Mouse (Mus musculus) cerebellum, adult 11 months (tissue): ENCODE data around the gene Itga10.
A peak's percentile ranks its signal among the peaks of the same experiment; 100 is the strongest.
"Not testable (repeated sequence)": the region's sequence is repeated elsewhere in the genome, so short reads cannot be mapped to it uniquely, and the experiment has no call there.

Source experiments
- DNase-seq: peaks from one replicate; pipeline ENCODE4 v3.0.0; 2022

Itga10 gene

DNA sequence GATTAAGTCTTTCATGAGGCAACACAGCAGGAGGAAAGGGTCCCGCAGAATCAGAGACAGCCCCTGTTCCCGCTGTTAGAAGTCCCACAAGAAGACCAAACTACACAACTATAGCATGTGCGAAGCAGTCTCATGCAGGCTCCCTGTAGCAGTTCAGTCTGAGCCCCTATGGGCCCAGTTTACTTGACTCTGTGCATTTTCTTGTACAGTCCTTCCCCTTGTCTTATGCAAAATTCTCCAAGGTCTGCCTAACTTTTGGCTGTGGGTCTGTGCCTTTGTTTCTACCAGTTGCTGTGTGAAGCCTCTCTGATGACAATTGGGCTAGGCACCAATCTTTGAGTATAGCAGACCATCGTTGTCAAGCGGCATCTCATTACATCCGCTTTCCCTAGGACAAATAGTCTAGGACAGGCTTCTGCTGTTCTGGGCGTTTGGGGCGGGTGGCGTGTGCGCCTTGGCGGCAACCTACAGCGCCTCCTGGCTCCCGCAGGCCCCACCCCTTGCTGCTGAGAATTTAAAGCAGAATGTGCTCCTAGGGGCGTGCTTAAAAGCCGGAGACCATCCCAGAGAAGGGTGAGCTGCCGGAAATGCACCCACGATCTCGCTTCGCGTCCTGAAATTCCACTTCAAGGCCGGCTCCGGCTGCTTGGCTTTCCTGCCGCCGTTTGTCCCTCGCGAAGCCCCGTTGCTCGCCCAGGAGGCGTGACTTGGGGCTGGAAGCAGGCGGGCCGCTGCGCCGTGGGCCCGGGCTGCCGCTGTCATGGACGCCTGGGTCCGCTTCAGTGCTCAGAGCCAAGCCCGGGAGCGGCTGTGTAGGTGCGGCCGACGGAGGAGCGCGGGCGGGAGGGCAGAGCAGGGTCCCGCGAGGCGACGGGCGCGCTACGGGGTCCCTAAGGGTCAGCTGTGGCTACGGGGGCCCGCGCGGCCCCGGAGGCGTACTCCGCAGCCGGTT, 10.2 kb upstream of the Itga10 start, which contains the start of the genes Pex11b and Gm42957:
TSS of gene Pex11b (plus strand) at position 449 of the 952 bp plus-strand sequence.
TSS of gene Gm42957 (plus strand) at position 547 of the 952 bp plus-strand sequence.
- peak; percentile 77 for DNase-seq

DNA sequence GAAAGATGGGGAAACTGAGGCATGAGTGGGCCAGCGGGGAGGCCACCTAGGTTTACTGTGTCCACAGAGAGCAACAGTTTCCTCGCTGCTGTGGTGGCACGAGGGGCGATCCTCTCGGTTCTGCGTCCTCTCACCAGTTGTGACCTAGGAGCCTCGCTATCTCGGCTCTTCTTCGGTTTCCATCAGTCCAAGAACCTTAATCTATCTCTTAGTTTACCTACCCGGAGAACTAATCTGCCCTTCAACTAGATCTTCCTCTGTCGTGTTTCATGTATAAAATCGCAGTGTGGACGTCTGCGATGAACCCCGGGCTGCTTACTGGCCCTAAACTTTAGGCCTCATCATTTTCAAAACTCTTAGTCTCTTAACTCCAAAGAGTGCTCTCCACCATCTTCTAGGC, 9.5 kb upstream of the Itga10 start:
- no peak for DNase-seq

DNA sequence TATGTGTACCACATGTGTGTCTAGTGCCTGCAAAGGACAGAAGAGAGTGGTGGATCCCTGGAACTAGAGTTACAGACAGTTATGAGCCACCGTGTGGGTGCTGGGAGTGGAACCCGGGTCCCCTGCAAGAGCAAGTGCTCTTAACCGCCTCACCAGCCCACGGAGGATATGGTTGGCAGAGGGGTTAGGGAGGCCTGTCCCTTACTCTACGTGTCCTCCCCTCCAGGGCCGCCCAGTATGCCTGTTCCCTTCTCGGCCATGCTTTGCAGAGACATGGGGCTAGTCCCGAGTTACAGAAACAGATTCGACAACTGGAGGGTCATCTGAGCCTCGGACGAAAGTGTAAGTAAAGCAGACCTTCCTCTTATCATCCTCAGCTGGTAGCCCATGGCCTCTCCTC, 8.9 kb upstream of the Itga10 start:
- DNase-seq: no peak

DNA sequence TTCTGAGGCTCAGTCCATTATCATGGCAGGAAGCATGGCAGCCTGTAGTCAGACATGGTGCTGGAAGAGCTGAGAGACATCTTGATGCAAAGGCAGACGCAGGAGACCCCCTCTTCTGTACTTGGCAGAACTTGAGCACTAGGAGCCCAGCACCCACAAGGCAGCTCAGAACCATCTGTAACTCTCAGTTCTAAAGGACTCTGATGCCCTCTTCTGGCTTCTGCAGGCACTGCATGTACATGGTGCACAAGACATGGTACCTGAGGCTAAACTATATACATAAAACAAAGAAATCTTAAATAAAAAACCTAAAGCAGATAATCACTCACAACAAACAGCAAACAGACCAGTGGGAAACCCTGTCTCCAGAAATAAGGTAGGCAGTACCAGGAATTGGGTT, 6.2 kb upstream of the Itga10 start:
- DNase-seq: no peak

DNA sequence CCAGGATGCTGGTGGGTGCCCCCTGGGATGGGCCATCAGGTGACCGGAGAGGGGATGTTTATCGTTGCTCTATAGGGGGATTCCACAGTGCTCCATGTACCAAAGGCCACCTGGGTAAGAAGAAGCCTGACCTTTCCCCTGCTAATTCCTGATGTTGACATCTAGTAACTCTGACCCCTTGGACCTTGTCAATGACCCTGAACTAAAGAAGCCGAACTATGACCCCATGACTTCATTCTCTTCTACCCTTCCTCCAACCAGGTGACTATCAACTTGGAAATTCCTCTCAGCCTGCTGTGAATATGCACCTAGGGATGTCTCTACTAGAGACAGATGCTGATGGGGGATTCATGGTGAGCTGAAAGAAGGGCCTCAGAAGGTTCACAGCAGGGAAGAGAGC, 2.0 kb downstream of the Itga10 start:
- DNase-seq: no peak

DNA sequence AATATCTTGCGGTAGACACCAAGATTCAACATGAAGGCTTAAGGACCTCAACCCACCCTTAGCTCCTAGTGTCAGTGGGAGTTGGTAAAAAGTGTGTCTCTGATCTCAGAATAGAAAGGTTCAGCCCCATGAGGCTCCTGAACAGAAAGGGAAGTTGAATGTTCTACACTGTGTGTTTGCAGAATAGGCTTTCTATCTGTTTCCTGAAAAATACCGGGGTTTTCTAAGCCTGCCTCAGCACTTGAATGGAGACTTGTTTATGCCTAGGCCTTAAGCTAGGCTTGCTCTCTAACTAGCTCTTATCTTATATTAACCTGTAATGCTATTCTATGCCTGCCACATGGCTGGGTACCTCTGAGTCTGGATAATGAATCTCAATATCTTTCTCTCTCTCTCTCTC, 15.5 kb downstream of the Itga10 start:
- DNase-seq: no peak

DNA sequence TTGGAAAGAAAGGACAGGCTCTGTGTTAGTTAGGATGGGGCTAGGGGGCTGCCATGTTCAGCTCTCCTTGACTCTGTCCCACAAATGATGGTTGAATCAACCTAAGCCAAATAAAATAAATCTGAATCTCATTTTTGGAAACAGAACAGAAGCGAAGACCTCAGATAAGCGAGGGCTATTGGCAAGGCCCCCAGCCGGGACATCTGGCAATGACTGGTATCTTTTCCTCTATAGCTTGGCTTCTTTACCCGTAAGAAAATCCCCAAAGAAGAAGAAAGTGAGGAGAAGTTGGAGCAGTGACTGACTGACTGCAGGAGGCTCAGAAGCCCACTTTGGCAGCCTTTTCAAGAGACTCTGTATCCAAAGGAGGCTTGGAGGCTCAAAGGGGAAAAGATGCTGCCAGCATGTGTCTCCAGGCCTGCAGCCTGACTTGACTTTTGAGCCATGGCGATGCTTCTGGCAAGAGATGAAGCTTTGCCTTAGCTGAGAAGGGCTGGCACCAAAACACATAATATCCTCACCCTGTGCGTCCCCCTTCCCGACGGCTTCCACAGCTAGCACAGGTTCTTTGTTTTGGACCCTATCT, 17.4 kb downstream of the Itga10 start:
- DNase-seq: no peak

DNA sequence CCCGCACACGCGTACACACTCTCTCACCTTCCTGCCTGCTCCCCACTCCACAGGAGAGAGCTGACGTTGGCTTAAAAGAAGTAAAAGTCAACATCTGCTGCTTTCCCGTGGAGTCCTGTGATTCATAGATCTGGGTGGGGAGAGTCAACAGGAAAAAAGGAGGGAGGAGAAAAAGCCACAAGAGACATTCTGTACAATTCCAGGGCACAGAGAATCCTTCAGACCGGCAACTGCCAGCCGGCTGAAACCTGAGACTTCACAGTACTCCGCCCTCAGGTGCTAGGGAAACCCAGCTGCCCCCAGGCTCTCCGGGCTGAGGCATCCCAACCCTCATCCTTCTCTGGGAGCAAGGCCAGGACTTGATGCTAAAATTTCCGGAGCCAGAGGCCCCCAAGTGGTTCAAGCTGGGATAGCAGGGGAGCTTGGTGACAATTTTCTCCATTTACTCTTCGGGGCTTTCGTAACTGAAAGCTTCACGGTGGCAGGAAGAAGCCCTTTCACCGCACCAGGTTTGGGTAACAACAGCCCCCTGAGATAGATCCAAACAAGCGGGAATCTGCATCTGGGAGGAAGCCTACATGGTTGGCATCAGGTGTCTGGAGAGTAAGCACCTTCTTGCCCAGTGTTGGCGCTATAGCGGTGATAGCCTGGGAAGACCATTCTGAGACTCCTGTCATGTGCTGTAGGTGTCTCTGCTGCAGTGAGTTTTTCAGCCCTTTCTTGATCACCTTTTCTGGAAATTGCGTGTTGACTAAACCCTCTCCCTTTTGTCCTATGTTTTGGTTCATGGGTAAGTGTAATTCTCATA, 18.3 kb downstream of the Itga10 start:
- peak; percentile 88 for DNase-seq

DNA sequence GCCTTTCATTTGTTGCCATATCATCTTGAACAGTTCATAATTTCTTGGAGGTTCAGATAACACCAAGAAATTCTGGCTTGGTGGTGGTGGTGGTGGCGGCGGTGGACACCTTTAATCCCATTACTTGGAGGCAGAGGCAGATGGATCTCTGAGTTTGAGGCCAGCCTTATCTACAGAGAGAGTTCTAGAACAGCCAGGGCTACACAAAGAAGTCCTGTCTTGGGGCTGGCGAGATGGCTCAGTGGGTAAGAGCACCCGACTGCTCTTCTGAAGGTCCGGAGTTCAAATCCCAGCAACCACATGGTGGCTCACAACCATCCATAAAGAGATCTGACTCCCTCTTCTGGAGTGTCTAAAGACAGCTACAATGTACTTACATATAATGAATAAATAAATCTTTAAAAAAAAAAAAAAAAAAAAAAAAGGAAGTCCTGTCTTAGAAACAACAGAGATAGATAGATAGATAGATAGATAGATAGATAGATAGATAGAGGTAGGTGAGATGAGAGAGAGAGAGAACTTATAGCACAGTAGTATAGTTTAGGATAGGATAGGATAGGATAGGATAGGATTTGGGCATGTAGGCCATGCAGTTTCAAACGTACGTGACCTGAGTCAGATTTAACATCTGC, 20.5 kb downstream of the Itga10 start:
- DNase-seq: not testable (repeated sequence)

DNA sequence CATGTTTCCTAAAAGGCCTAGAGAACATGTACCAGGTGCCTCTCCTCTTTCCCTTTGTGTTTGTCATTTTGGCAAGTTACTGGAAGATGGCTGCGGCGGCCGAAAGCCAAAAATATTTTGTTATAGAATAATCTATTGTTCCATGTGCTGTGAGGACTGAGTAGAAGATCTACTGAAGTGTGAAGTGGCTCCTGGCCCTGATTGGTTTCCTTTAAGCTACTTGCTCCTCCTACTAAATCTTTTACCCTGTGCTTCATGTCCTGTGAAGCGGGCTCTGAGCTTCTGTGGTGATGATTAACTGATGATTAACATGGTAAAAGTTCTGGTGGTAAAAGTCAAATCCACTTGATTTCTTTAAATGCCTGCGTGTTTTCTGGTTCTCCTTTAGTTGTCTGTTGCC, 21.5 kb downstream of the Itga10 start:
- DNase-seq: no peak

DNA sequence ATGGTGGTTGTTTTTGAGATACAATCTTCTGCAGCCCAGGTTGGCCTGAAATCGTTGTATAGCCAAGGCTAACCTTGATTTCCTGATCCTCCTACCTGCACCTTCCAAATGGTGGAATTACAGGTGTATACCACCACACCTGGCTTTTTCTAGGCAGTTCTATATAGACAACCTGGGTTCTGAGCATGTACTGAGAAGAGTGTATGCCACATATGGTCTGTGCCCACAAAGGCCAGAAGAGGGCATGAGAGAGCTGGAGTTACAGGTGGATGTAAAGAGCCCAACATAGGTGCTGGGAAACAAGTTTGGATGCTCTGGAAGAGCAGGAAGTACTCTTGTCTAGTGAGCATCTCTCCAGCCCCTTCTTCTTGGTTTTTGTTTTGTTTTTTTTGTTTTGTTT, 21.9 kb downstream of the Itga10 start:
- no peak for DNase-seq

DNA sequence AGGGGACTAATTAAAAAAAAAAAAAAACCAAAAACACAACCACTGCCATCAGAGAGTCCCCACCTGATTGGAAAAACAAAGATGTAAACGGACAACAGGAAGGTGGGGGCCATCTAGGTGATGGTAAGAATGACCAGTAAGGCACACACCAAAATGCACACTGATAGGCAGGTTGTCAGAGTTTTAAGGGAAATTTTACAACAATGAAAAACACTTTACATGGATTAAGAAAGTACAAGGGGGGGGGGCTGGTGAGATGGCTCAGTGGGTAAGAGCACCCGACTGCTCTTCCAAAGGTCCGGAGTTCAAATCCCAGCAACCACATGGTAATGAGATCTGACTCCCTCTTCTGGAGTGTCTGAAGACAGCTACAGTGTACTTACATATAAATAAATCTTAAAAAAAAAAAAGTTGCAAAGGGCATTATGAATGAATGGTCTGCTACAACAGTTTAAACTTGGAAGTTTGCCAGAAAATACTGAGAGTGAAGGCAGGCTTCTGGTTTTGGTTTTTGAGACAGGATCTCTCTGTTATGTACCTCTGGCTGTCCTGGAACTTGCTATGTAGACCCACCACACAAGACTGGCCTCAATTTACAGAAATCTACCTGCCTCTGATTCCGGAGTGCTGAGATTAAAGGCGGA, 23.2 kb downstream of the Itga10 start:
- no peak for DNase-seq

DNA sequence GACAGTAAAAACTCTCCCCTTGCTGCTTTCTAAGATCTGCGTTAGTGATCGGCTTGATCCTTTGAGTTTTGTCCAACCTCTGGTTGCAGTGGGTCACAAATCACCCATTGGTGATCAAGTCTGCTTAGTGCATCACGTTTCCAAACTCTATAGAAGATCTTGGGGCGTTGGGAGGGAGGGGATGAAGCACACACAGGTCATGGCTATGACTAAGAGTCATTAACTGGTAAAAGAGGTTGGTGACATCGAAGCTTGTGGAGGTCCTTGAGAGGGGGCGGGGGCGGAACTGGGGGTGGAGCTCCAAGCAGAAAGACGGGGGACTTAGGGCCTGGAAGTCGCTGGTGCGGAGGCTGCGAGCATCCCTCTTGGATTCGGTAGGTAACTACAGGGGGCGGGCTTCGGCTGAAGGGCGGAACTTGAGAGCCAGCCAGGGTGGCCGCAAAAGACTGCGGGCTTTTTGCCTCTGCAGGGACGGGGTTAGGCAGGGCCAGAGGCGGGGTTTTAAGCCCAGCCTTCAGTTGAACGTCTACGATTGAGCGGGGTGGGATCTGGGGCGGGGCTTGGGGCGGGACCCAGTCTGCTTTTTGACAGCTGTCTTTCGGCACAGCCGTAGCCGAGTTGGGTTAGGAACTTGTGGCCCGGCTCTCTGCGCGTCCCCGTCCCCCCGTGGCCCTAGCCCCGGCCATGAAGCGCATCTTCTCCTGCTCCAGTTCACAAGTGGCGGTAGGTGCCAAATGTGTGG, 24.5 kb downstream of the Itga10 start, which contains the start of gene Ankrd35:
TSS of gene Ankrd35 (plus strand) at position 405 of the 742 bp plus-strand sequence.
- peak; percentile 76 for DNase-seq

DNA sequence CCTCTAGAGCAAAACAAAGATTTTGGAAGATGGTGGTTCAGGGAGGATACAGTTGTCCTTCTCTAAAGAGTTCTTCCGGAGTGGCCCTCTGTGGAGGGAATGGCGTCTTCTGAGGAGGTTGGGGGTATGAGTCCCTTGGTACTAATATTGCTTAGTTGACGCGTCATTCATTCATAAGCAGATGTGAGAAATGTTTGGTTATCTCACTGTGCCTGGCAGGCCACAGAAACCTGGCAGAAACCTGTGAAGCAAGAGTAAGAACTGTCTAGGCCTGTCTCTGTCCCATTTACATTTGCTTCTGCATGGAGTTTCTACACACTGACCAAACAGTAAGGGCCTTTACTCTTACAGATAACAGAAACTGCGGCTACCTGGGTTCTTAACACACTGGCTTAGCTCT, 26.1 kb downstream of the Itga10 start:
- no peak for DNase-seq

DNA sequence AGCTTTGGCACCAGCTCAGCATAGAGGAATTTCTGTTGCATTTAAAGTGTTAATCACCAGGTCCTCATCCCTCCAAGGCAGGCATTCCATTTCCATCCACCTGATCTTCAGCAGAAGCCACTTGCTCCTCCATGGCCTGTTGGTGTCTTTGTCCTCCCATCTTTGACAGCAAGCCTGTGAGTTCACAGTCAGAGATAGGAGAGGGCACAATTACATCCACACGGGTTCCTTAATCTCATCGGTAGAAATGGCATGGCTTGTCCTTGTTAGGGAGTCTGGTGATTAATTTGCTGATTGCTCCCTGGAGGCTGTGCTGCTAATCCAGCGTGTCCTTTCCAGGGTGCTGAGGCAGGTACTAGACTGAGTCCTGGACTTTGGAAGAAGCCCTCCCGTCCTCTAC, 28.1 kb downstream of the Itga10 start:
- no peak for DNase-seq

DNA sequence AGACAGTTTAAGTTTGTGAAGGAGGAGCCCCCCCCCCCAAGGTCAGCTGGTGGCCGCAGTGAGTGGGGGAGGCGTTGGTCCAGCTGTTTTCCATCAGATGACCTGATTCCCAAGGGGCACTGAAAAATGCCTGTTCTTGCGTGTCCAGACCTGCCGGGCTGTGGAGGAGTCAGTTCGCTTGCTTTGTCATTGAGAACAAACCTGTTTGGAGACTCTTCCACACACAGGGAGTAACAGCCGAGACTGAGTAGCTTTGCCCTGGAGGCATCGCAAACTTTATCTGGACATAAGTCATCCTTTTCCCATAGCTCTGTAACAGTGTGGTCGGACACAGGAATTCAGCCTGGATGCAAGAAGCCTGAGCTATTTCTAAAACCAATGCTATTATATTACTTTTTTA, 29.1 kb downstream of the Itga10 start:
- DNase-seq: no peak

DNA sequence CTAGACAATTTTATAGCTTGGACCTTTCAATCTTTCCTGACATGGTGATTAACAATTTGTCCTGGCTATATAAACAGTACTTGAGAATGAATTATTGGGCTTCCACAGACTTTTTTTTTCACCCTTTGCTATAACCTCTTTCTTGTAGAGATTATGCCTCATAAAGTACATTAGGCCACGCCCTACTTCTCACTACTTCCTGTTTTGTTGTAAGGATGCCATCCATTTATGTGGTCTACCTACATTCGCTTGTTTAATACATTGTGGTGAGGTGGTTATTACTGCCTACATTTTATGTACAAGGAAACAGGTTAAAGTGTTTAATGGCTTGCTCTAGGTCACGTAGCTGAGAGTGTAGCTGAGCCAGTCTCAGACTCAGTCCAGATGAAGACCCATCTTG, 29.8 kb downstream of the Itga10 start:
- no peak for DNase-seq

DNA sequence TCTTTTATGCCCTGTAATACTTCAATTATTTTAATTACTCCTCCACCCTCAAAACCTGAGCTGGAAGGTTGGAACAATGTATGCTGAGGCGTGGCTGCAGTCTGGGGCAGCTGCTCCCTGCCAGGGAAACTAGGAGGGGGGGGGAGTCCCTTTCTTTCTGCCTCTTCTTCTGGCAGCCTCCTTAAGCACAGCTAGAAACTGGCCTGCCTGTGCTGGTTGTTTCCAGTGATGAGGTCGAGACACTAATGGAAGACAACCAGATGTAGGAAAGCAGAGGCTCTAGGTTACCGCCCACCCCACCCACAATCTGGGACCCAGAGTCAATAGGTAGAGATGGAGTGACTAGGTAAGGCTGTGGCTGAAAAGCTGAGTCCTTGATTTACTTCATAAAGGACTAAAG, 30.3 kb downstream of the Itga10 start:
- DNase-seq: no peak

DNA sequence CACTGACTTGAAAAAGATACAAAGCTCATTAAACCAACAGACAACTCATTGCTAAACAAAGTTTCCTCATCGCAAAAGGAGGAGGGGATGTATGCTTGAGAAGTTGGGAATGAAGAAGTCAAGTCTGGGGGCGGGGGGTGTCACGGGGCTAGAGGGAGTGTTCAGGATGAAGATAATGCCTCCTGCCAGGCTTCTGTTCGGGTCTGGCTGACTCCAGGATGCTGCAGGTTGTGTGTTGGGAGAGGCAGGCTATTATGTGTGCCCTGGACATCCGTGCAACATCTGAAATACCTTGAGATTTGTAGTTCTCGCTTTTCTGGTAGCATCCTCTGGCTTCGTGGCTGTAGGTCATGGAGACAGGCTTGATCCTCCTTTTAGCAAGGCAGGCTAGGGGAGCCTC, 33.1 kb downstream of the Itga10 start:
- DNase-seq: no peak

DNA sequence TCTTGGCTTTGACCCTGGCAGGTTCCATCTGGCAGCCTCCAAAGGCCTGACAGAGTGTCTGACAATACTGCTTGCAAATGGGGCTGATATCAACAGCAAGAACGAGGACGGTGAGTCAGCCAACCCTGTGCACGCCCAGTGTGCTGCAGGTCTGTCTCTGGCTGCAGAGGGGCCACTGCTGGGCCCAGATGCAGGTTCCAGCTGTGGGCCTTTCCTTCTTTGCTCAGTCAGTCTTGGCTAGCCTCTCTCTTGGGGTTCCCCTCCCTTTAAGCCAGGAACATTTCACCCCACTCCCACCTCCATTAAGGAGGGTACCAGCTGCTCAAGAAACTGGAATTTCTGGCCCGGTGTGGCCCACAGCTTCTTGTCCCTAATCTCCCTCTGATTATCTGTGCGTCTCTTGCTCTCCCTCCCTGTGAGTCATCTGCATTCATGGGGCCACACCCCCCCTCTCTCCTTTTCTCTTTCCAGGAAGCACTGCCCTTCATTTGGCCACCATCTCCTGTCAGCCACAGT, 33.8 kb downstream of the Itga10 start:
- no peak for DNase-seq

DNA sequence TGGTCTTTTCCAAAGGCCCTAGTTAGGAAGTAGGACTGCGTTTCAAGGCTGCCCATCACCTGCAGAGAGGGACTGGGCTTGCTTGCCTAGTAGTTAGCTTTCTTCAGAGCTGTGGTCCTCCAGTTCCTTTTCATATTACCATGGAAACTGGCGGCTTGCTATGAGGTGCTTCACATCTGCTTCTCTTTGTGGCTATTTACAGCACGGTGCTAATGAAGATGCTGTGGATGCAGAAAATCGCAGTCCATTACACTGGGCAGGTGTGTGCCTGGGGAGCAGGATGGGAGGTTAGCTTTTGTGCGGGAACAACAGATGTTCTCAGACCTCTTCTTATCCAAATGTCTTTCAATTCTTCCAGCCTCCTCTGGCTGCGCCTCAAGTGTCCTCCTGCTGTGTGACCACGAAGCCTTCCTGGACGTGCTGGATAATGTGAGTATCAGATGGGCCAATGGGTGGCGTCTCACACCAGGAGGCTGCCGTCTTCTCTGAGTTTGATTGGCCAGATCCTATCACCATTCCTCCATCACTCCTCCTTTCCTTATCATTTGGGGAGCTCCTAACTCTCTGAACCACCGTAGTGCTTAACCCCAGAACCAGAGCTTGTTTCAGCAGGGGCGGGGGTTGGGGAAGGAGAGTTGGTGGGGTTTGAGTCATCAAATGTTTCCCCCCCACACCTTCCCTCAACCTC, 35.0 kb downstream of the Itga10 start:
- DNase-seq: no peak
